Mouse (Mus musculus) megakaryocyte, embryonic 14.5 days (primary cell): Measurements from ENCODE around the gene Plekhb1.

Experiments
- FLI1 ChIP-seq: IDR thresholded peaks from 2 replicates; pipeline ENCODE4 v1.6.1; 2012; ENCODE audit warnings: low read length, inconsistent platforms, mixed read lengths
- GATA1 ChIP-seq: IDR thresholded peaks from 3 replicates; pipeline ENCODE4 v1.6.1; 2012; ENCODE audit warnings: mixed read lengths, low read length, inconsistent platforms, borderline replicate concordance

GRCm38 (mm10) chr7:100706883-100707480 is 44.8 kb upstream of the Plekhb1 start:
- no peak for TF ChIP-seq GATA1
- TF ChIP-seq FLI1, result no peak
